Mouse (Mus musculus) left cerebral cortex, adult 2 months (tissue): ENCODE data around the gene Ccdc159. TPM values are rescaled to one million over a fixed set of nuclear protein-coding genes. Genes with fewer than 3 reads are reported as not detected.

ENCODE experiments used
- DNase-seq, 2 experiments: peaks; one replicate each; pipeline ENCODE4 v3.0.0; 2021 to 2022; ENCODE audit warnings: low spot score in 2 of 2, mixed read lengths in 1 of 2; ENCODE audit errors: extremely low spot score in 1 of 2
- H3K27ac ChIP-seq: fragments of 200-600 bp; 2 replicates; pipeline ENCODE4 v1.8.1; 2022
- H3K4me3 ChIP-seq: fragments of 200-600 bp; 2 replicates; pipeline ENCODE4 v1.8.1; 2022
- CTCF ChIP-seq: fragments of 200-600 bp; IDR thresholded peaks from 2 replicates; pipeline ENCODE4 v1.8.1; 2022; ENCODE audit warnings: antibody characterized with exemption, mild to moderate bottlenecking, moderate library complexity
- intact Hi-C: fragments of 180-260 bp; cut with DNase I; formaldehyde crosslinking; loops from one replicate; pipeline ENCODE4 v1.15.1; 2025
- total RNA-seq, 2 experiments: library from RNA; stranded (reverse); gene quantifications; 2 replicates each; pipeline ENCODE4 v1.2.3; 2021

The Ccdc159 gene
- total RNA-seq, 2 experiments from 2014 or later: 18.2 to 18.9 TPM

DNA sequence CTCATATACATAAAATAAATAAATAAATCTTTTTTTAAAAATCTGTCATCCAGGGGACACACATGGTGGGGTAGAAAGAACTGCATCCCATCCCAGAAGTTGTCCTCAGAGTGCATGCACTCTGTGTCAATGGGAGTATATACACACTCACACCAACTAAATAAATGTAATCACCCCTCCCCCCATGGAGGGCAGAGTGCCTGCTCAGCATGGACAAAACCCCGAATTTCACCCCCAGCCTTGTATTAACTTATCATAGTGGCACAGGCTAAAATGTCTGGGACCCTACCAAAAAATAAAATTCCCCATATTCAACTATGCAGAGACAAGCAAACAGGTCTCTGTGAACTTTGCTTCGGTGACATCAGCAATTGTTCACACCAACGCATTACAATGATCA lies 27.4 kb downstream of the Ccdc159 start:
- DNase-seq: no peak
- Histone ChIP-seq H3K27ac (peak overlapping the region; percentile 92), H3K4me3 (no peak overlapping the region)
- intact Hi-C loops: no loop called here
- TF ChIP-seq CTCF: no peak

DNA sequence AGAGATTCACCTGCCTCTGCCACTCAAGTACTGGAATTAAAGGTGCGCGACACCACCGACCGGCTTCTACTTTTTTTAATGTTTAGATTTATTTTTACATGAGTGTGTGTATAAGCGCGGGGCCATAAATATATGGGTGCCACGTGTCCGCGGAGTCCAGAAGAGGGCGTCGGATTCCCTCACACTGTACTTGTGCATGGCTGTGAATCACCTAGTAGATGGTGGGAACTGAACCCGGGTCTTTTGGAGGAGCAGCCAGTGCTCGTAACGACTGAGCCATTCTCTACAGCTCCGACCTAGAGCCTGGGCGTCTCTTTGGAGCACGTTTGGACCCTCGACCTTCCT lies 27.9 kb downstream of the Ccdc159 start:
- intact Hi-C loops: no loop called here
- peak; percentile 29 for TF ChIP-seq CTCF

DNA sequence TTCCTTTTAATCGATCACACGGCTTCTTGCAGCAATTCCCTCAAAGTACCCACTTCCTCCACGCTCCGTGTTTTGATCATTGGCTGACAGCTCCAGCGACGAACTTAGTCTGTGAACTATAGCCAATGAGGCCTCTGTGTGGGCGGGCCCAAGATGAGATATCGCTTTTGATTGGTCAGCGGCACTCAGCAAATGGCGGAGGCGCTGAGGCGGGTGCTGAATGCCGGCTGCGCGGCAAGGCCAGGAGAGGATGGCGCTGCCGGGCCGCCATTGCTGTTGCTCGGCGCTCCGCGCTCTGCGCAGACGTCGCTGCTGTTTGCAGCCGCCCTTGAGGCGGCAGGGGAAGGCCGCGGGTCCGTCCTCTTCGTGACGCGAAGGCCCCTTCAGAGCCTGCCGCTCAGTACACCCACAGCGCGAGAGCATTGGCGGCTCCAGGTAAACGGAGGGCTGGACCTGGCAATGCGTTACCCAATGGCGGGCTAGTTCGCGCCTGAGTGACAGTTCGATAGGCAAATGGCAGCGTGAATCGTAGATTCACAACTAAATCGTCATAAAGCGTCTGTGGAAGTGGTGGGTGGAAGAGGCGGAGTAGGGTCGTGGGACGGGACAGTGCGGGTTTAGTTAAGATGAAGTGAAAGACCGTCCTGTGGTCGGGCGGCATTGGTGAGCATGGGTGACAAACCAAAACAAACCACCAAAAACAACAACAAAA lies 28.5 kb downstream of the Ccdc159 start, which contains the start of gene Swsap1:
Gene Swsap1 (plus strand): TSS at position 186 of the 712 bp plus-strand sequence.
- H3K4me3 ChIP-seq: peak within 1 kb of the TSS; percentile 63
- intact Hi-C loops: no loop called here
- peak; percentile 99 for DNase-seq
- TF ChIP-seq CTCF: no peak
- peak within 1 kb of the TSS; percentile 92 for H3K27ac ChIP-seq

More for the DNA sequence above, 27.9 kb downstream of the Ccdc159 start:
- Histone ChIP-seq H3K4me3 (peak overlapping the region; percentile 63), H3K27ac (peak overlapping the region; percentile 92)
- DNase-seq: no peak

DNA sequence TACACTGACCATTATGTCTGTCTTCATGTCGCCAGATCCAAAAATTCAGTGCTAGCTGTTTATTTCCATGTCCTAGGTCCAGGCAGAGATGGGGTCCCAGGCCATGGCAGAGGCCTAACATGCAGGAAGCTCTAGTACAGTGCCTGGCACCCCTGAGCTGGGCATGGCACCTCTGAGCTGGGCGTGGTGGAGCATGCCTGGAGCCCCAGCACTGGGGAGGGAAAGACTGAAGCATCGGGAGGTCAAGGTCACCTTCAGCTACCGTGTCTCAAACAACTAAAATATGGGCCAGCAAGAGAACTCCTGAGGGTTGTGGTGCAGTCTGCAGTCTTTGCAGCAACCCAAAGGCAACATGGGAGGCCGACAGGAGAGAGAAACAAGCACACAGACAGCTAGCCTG lies 31.1 kb downstream of the Ccdc159 start:
- no peak for DNase-seq
- intact Hi-C loops: no loop called here

DNA sequence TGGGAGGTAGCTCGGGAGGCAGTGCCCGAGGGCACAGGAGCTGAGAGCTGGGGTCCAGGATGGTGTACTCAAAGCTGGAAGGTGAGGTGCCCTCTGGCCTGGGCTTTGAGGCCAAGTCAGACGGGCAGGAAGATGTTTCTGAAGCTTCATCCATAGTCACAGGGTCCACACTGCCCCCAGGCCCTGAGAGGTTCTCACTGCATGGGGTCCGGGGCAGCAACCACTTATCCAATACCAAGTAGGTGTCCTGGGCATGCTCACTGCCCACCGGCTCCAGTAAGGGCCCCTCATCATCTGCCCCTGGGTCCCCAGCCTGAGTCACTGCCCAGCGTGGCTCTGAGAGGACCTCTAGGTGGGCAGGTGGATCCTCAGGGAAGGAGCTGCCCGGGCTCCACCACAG lies 32.0 kb downstream of the Ccdc159 start:
- intact Hi-C loops: no loop called here
- TF ChIP-seq CTCF: no peak
- H3K27ac ChIP-seq: no peak overlapping the region
- DNase-seq: no peak
- no peak overlapping the region for H3K4me3 ChIP-seq

More for the DNA sequence above, 31.1 kb downstream of the Ccdc159 start:
- no peak overlapping the region for H3K4me3 ChIP-seq
- H3K27ac ChIP-seq: no peak overlapping the region
- no peak for TF ChIP-seq CTCF

DNA sequence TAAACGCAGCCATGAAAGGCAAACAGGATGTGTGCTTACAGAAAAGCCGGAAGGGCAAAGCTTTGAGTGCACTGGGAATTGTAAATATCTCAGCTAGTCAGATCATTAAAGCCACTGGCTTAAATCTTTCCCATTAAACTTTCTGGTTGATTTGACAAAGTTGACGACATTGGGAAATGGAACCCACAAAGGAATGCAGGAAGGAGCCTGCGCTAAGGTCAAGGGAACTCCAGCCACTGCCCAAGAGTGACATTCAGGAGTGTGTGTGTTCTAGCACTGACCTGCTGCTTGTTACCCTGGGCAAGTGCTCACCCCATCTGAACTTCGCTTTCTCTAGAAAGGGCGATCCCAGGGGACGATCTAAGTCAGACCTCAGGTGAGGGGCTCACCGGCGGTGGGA lies 32.9 kb downstream of the Ccdc159 start:
- no peak for DNase-seq
- intact Hi-C loops: no loop called here
- Histone ChIP-seq H3K4me3 (no peak overlapping the region), H3K27ac (0 out of 2 replicates have a peak overlapping the region, but pooled peaks have one; percentile 2)
- no peak for TF ChIP-seq CTCF

DNA sequence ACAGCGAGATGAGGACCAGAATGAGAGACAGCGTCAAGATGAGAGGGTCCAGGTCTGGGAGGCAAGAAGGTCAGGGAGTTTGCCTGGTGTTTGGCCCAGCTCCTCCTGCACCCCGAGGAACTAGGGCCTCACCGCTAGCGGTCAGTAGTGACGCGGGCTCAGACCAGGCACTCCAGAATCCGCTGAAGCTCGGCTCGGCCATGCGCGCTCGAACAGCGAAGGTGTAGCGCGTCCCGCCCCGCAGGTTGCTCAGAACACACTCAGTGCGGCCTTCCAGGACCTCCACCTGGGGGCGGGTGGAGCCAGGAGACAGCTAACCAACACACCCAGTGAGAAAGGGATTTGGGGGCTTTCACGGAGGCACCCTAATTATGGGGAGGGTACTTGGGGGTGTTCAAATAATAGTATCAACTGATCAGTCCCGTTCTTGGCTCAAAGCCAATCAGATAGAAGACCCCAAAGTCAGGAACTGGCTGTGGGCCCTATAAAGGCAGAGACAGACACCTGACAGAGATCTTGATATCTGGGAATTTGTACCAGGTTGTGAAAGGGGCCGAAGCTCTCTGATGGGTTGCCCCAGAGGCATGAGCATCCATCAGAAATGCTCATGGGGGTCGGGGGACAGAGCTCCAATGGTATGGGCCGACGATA lies 33.4 kb downstream of the Ccdc159 start:
- TF ChIP-seq CTCF: no peak; the same call in 1 of the 2 replicates
- intact Hi-C loops: no loop called here
- DNase-seq: no peak
- Histone ChIP-seq H3K27ac (peak overlapping the region; percentile 2; the same call in 1 of the 2 replicates), H3K4me3 (no peak overlapping the region)

DNA sequence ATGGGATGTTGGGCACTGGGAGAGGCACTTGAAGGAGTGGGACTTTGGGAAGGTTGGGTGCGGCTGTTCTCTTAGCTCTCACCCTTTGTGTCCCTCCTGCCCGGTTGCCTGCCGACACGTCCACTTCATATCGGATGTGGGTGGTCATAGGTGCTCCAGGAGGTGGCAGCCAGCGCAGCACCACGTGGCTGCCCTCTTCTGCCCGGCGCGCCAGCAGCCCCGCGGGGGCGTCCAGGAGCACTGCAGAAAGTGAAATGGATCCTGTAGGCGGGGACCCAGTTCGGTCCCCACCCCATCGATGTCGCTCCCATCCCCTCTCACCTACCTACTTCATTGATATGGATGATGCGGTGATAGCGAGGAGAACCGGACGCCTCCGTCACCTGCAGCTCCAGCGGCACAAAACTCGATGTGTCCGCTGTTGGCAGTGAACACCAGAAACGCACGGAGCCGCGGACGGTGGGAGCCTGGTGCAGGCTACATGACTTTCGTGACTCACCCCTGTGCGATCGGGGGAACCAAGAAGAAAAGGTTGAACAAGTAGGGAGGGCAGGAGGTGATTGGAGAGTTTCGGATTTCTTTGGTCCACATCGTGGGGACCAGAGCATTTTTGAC lies 34.2 kb downstream of the Ccdc159 start:
- TF ChIP-seq CTCF: no peak

DNA sequence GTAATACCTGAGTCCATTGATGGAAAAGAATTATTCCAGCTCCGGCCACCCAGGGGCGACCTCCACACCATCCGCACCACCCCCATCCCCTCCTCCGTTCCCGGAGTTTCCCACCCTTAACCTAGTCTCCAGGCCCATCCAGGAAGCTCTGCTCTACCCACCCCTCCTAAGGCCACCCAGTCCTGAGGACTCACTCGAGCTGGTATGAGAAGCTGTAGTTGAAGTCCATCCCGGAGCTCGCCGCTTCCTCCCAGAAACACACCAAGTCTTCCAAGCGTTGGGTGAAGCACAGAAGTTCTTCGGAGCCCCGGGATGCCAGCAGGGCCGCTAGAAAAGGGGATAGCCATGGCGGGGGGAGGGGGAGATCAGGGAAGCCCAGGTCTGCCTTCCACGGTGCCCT lies 34.7 kb downstream of the Ccdc159 start:
- no peak for DNase-seq
- Histone ChIP-seq H3K4me3 (peak overlapping the region; percentile 47), H3K27ac (peak overlapping the region; percentile 70)
- TF ChIP-seq CTCF: no peak; the same call in 1 of the 2 replicates
- intact Hi-C loops: loop anchor here (2.0 kb wide), 2 partner anchors 41 to 45 kb away; partner anchors contain the start of genes Ccdc151 and Prkcsh

More for the DNA sequence above, 34.2 kb downstream of the Ccdc159 start:
- peak overlapping the region; percentile 47 for H3K4me3 ChIP-seq
- peak overlapping the region; percentile 70; the same call in 1 of the 2 replicates for H3K27ac ChIP-seq
- DNase-seq: peak in 1 of 2 experiments; percentile 33
- intact Hi-C loops: no loop called here

DNA sequence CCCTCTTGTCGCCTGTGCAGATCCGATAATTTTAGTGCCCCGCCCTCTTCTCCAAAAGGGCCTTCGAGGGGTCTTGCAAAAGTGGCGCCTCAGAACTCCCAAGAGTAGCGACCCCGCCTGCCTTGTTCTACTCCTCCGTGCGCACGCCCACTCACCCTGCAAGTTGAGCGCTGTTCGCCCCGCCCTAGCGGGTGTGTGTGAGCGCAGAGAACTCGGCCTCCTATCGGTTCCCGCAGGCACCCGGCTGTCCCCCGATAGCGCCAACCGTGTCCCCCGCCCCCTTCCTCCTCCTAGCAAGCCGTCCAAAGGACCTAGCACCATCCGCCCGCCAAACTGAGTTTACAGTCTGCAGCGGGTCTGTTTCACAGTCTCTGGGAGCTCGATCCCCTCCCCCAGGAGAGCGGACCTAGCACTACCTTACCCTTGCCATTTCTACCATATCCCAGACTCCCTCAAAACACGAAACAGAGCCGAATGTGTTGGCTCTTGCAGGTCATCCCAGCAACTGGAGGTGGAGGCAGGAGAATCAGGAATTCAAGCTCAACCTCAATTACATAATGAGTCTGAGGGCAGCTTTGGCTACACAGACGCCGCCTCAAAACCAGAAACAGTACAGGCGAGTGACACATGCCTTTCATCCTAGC lies 35.3 kb downstream of the Ccdc159 start:
- DNase-seq: peak; percentile 78 to 83
- H3K4me3 ChIP-seq: peak overlapping the region; percentile 47
- peak; percentile 22; the same call in 1 of the 2 replicates for TF ChIP-seq CTCF
- intact Hi-C loops: loop anchor here (2.0 kb wide), 2 partner anchors 40 to 46 kb away; partner anchors contain the start of genes Ccdc151 and Prkcsh
- H3K27ac ChIP-seq: peak overlapping the region; percentile 70

DNA sequence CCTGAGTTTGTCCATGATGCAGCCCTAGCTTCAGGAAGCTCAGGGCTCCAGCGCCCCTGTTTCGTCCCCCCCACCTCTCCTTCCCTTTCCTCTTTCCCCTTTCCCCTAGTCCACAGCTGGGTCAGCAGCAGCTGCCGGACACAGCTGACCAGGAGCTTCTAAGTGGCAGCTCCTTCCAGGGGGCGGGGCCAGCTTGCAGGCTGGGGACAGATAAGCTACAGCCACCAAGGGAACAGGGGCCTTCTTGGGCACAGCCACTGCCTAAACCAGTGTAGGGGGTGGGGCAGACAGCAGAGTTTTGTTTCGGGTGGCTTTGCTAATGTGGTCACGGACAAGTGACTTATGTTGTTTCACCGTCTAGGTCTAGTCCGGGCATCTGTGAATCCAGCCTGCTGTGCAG lies 36.1 kb downstream of the Ccdc159 start, which contains the start of gene Epor:
Gene Epor (minus strand): TSS at position 90 of the 400 bp plus-strand sequence.
- Histone ChIP-seq H3K27ac (peak within 1 kb of the TSS; percentile 70), H3K4me3 (peak within 1 kb of the TSS; percentile 47)
- intact Hi-C loops: loop anchor here (2.0 kb wide), 2 partner anchors 39 to 47 kb away; partner anchors contain the start of genes Ccdc151 and Prkcsh
- no peak for DNase-seq
- TF ChIP-seq CTCF: no peak
